Mouse (Mus musculus) gastrocnemius, adult 18-20 months (tissue): ENCODE results near the gene Wdr93. TPM values are rescaled to one million over a fixed set of nuclear protein-coding genes. Genes with fewer than 3 reads are reported as not detected.
A peak's percentile ranks its signal among the peaks of the same experiment; 100 is the strongest.

Experiments used
- DNase-seq: peaks from one replicate; pipeline ENCODE4 v3.0.0; 2021; ENCODE audit warnings: low spot score
- total RNA-seq, 2 experiments: library from RNA; stranded (reverse); gene quantifications; 2 replicates each; pipeline ENCODE4 v1.2.3; 2021

The Wdr93 gene
- total RNA-seq, 2 experiments from 2014 or later, result 0.09 to 0.16 TPM

DNA sequence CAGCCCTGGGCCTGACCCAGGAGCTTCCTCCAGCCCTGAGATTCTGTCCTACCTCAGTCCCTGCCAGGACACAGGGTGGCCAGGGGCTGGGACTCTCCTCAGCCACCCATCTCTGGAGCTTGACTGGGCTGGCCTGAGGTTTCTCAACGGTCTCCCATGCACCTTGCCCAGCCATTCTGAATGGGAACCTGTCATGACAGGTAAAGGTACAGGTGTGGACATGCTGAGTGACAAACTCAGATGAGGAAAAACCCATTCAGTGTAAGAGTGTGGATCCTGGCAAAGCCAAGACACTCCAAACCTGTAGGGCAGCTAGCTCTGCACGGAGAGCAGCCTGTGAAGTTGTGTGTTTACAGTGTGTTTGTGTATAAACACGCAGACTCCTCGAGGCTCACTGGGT is 57.4 kb downstream of the Wdr93 start:
- no peak for DNase-seq

- no peak for DNase-seq
These were observed 58.4 kb downstream of the Wdr93 start for GRCm38 (mm10) chr7:79801391-79801790.

DNA sequence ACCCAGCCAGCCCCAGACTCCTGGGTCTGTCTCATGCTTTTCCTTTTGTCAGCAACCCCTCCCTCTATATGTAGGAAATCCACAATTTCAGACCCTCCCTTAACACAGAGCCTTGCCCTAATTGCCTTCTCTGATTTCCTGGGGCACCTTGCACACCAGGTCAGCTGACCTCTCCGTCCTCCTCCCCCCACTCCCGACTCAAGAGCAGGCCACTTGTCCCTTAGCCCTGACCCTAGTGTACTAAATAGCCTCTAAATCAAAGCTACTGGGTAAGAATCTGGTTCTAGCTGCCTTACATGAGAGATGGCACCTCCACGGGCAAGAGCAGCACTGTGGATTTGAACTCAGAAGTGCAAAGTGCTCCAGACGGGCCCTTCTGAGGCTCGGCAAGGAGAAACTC is 59.1 kb downstream of the Wdr93 start:
- no peak for DNase-seq

DNA sequence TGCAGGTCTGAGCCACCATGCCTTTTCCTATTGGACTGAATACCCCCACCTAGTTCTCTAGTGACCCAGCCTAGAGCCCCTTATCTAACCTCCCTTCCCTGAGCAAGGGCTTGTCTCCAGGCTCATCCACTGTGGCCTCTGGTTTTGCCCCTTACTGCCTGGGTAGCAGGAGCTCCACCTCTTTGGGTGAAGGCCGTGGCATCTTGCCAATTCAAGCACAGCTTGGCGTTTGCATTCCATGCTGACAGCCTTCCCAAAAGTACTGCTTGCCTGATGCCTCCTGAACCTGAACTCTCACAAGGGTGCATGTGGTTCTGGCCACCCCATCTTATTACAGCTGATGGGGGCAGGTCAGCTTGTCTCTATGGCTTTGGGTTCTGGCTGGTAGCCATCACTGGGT is 60.9 kb downstream of the Wdr93 start:
- no peak for DNase-seq

- DNase-seq, result no peak
These were observed 65.6 kb downstream of the Wdr93 start for GRCm38 (mm10) chr7:79808561-79808960.

DNA sequence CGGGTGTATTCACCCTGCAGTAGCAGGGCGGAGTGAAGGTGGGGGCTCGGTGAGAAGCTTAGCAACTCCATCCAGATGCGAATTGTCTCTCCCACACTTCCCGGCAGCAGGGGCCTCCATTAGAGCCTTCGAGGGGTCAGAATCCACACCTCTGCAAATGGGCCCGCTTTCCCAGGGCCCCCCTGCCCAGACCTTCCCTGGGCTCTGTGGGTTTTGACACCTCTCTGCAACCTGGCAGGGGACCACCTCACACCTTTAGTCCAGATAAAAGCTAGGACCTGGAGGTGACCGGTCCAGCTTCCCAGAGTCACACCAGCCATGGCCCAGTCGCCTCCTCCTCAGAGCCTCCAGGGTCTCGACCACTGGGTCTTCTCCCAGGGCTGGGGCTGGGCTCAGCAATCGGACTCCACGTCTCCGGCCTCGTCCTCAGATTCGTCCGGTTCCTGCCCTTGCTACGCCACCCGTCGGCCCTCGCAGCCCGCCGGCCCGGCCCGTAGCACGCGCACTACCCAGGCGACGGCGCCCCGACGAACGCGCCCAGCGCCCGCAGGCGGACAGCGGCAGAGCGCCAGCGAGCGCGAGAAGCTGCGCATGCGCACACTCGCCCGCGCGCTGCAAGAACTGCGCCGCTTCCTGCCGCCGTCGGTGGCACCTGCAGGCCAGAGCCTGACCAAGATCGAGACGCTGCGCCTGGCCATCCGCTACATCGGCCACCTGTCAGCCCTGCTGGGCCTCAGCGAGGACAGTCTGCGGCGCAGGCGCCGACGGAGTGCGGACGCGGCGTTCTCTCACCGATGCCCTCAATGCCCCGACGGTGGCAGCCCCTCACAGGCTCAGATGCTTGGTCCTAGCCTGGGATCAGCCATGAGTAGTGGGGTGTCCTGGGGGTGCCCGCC is 67.9 kb downstream of the Wdr93 start, which contains the start of gene Mesp2:
Gene Mesp2, plus strand, starts transcription at position 117 of the 896 bp plus-strand sequence.
- peak; percentile 41 for DNase-seq

GRCm38 (mm10) chr7:79813409-79813808 is 70.4 kb downstream of the Wdr93 start:
- DNase-seq, result no peak

- no peak for DNase-seq
These were observed 75.4 kb downstream of the Wdr93 start for GRCm38 (mm10) chr7:79818321-79818720.

DNA sequence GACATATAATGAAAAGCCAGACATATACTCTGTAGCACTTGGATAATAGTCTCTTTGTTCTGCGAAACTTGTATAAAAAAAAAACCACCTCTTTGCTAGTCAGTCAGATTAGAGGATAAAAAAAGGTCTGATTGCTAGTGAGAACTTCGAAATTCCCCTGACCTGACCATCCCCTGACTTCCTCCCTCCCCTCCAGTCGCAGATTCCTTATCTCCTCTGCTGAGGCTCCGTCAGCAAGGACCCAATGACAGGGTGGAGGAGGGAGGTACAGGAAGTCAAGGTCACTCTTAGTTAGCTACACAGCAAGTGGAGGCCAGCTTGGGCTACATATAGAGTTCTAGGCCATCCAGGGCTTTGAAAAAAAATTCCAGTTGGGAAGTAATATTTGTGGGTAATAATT is 76.6 kb downstream of the Wdr93 start:
- no peak for DNase-seq

DNA sequence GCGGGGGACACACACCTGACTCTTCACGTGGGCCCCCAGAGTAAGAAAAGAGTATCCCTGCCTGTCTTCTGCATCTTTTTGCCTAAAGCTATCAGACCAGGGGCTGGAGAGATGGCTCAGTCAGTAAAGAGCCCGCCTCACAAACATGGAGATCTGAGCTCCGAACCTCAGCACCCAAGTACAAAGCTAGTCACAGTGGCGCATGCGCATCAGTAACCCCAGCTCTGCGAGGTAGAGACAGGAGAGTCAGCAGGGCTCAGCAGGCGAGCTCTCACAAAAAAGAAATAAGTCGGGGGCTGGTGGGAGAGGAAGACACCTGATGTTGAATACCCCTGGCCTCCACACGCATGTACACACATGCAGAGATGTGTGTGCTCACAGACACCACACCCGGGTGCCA is 77.0 kb downstream of the Wdr93 start:
- no peak for DNase-seq

DNA sequence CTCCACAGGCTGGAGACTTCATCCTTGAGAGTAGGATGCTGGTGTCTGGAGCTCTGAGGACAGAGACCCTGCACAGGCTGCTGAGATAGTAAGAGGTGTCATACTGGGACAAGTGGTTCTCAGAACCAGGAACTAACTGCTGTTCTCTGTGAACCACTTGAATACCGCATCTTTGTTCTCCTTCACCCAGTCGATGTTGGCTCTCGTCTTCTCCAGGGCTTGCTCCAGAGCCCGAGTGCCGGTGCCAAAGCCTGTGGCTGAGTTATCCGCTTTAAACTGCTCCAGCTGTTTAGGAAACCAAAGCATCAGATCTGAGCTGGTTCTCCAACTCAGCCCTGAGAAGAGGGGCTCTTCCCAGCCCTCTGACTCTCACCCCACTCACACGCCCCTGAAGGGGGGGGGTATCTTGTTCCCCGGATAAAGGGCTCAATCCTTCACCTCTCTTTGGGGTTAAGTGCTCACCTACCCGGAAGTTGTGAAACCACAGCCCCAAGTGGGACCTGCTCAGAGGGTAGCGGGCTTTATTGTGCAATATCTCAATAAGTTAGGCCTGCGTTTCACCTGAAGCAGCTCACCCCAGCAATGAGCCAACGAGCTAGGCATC is 79.2 kb downstream of the Wdr93 start:
- no peak for DNase-seq

DNA sequence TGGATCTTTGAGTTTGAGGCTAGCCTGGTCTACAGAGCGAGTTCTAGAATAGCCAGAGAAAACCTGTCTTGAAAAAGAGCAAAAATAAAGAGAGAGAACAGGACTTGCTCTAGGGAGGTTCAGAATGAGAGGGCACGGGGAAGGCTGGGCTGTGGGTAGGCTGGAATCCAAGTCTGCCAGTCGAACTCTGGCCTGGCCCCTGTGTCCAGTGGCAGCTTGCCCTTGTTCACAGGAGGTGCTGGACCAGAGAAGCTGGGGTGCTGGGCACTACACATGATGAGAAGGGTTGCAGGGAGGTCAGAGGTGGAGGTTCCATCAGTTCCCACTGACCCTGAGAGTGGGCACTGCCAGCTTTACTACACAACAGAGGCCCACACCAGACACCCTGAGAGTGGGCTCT is 85.4 kb downstream of the Wdr93 start:
- DNase-seq, result no peak

DNA sequence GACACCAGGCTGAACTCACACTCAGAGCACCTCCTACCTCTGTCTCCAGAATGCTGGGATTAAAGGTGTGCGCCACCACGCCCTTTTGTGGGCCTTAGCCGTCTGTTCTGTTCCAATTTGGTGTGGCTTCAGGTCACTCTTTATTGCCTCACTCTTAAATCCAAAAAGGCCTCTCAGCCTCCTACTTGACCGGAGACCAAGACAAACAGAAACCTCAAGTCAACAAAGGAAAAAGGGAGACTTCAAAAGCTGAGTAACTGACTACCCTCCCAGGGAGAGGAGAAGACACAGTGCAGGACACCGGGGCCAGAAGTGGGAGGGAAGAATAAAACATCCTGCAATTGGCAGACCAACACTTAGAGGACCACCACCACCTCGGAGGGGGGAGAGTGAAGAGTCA is 88.2 kb downstream of the Wdr93 start:
- no peak for DNase-seq

GRCm38 (mm10) chr7:79831585-79831984 is 88.6 kb downstream of the Wdr93 start:
- peak; percentile 10 for DNase-seq

DNA sequence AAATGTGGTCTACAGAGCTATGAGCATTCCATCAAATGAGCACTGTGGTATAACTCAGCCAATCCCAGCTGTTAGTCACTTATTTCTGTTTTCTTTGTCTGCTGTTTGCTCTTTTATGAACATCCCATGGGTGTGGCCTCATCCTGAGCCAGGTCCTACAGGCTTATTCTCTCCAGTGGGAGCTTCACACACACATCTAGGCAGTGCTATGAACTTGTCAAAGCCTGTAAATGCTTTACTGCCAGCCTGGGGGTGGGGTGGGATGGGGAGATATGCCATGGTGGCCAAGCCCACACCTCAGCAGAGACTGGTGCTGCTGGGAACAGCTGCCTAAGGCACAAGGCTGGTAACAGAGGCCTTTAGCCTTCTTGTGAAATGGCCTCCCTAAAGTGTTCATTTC is 90.0 kb downstream of the Wdr93 start:
- DNase-seq, result no peak

DNA sequence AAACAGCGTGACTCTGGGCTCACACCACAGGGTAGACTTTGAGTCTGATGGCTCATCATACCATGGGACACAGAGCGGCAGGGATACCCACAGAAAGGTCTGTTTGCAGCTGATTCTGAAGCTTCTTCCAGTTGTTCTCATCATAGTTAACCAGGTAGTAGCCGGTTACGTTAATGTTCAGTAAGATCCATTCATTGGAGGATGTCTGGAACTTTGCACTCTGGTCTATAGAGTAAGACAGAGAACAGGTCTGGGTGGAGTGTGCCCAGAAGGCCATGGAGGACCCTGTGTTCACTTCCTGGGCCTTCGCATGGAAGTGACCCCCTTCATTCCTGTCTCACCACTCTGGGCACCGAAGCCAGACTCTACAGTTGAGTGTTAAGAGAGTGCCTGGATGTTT is 92.2 kb downstream of the Wdr93 start:
- no peak for DNase-seq

Other genes starting within 250 kb of the Wdr93 start
- gene Rhcg, start 125.5 kb upstream of the Wdr93 start, total RNA-seq, result not detected
- gene Ticrr, start 83.0 kb upstream of the Wdr93 start, total RNA-seq, result not detected
- gene Kif7, start 27.4 kb upstream of the Wdr93 start, total RNA-seq, result under 1 TPM; 0.27 to 0.40 TPM
- gene Plin1, start 10.3 kb upstream of the Wdr93 start, total RNA-seq, result 10 to 100 TPM; 10.3 to 18.3 TPM
- gene Pex11a, start within 50 bp of the Wdr93 start, total RNA-seq, result 10 to 100 TPM; 12.9 to 14.1 TPM
- not detected for gene Mesp1, start 50.6 kb downstream of the Wdr93 start, total RNA-seq
- gene Mesp2, start 67.6 kb downstream of the Wdr93 start, total RNA-seq, result not detected
- gene Anpep, start 117.9 kb downstream of the Wdr93 start, total RNA-seq, result 1 to 10 TPM; 3.8 to 5.6 TPM
- 10 to 100 TPM; 17.1 to 24.9 TPM for gene Ap3s2, start 177.5 kb downstream of the Wdr93 start, total RNA-seq
- 1 to 10 TPM; 2.3 to 3.1 TPM for gene Arpin, start 192.2 kb downstream of the Wdr93 start, total RNA-seq